Mouse (Mus musculus) cortical plate, adult 2 months (tissue): ENCODE data around the gene Cc2d2a. TPM values are rescaled to one million over a fixed set of nuclear protein-coding genes. Genes with fewer than 3 reads are reported as not detected.

Source experiments
- H3K27ac ChIP-seq: fragments of 200-500 bp; 2 replicates; pipeline ENCODE4 v1.5.1; 2012; ENCODE audit warnings: low read length, control low read depth, inconsistent platforms; ENCODE audit not compliant: insufficient read depth
- H3K4me1 ChIP-seq: fragments of 200-500 bp; 2 replicates; pipeline ENCODE4 v1.6.1; 2011; ENCODE audit warnings: low read length; ENCODE audit not compliant: control insufficient read depth, insufficient read depth
- H3K4me3 ChIP-seq: fragments of 200-500 bp; 2 replicates; pipeline ENCODE4 v1.5.1; 2011; ENCODE audit warnings: mild to moderate bottlenecking, low read length, control low read depth; ENCODE audit not compliant: insufficient read depth
- CTCF ChIP-seq: fragments of 200-500 bp; IDR thresholded peaks from 2 replicates; pipeline ENCODE4 v1.5.1; 2011; ENCODE audit warnings: mild to moderate bottlenecking, control low read depth, low read length; ENCODE audit not compliant: insufficient read depth; ENCODE audit errors: extremely low read depth
- POLR2A ChIP-seq: fragments of 200-500 bp; IDR thresholded peaks from 2 replicates; pipeline ENCODE4 v1.6.1; 2011; ENCODE audit warnings: mild to moderate bottlenecking, low read length, control low read depth; ENCODE audit not compliant: insufficient read depth; ENCODE audit errors: extremely low read depth
- polyA plus RNA-seq: library from polyadenylated mRNA; depleted of rRNA; stranded (reverse); fragments of >200 nt; gene quantifications from 2 replicates; pipeline ENCODE4 v1.2.3, GENCODE M21; 2012

Gene Cc2d2a
- polyA plus RNA-seq, 1 experiment: 16.3 TPM

GRCm38 (mm10) chr5:43663531-43663930, 1.4 kb downstream of the Cc2d2a start:
- TF ChIP-seq POLR2A: no peak
- TF ChIP-seq CTCF: no peak
- Histone ChIP-seq H3K4me3 (peak overlapping the region; percentile 68; the same call in 1 of the 2 replicates), H3K27ac (no peak overlapping the region), H3K4me1 (peaks cover 3% of the 10 kb centered on the region; the same call in 1 of the 2 replicates)

GRCm38 (mm10) chr5:43665144-43665543, 3.0 kb downstream of the Cc2d2a start:
- peaks cover 3% of the 10 kb centered on the region; the same call in 1 of the 2 replicates for H3K4me1 ChIP-seq
- no peak overlapping the region for H3K27ac ChIP-seq
- TF ChIP-seq CTCF (no peak), POLR2A (no peak)
- H3K4me3 ChIP-seq: 0 out of 2 replicates have a peak overlapping the region, but pooled peaks have one; percentile 10

GRCm38 (mm10) chr5:43669118-43669645, 7.0 kb downstream of the Cc2d2a start:
- no peak overlapping the region for H3K27ac ChIP-seq
- no peak overlapping the region for H3K4me3 ChIP-seq
- TF ChIP-seq POLR2A (no peak), CTCF (no peak)
- peaks cover 3% of the 10 kb centered on the region; the same call in 1 of the 2 replicates for H3K4me1 ChIP-seq

- Histone ChIP-seq H3K27ac (peak overlapping the region; percentile 90), H3K4me3 (peak overlapping the region; percentile 64), H3K4me1 (peaks cover 3% of the 10 kb centered on the region; the same call in 1 of the 2 replicates)
- TF ChIP-seq CTCF (peak; percentile 71), POLR2A (no peak; the same call in 1 of the 2 replicates)
Measured at GRCm38 (mm10) chr5:43672177-43672911, 10.2 kb downstream of the Cc2d2a start.

GRCm38 (mm10) chr5:43673083-43673482, 10.9 kb downstream of the Cc2d2a start:
- Histone ChIP-seq H3K4me1 (peaks cover 3% of the 10 kb centered on the region; the same call in 1 of the 2 replicates), H3K27ac (no peak overlapping the region), H3K4me3 (peak overlapping the region; percentile 64)
- TF ChIP-seq POLR2A: no peak
- TF ChIP-seq CTCF: no peak

- H3K27ac ChIP-seq: no peak overlapping the region
- TF ChIP-seq POLR2A: no peak
- no peak overlapping the region for H3K4me3 ChIP-seq
- H3K4me1 ChIP-seq: no peaks in the 10 kb centered on the region
Measured at GRCm38 (mm10) chr5:43685466-43685865, 23.3 kb downstream of the Cc2d2a start.

- Histone ChIP-seq H3K4me1 (no peaks in the 10 kb centered on the region), H3K4me3 (no peak overlapping the region), H3K27ac (no peak overlapping the region)
- TF ChIP-seq CTCF: no peak
- no peak for TF ChIP-seq POLR2A
Measured at GRCm38 (mm10) chr5:43692489-43692888, 30.3 kb downstream of the Cc2d2a start.

- no peaks in the 10 kb centered on the region for H3K4me1 ChIP-seq
- TF ChIP-seq CTCF: no peak
- TF ChIP-seq POLR2A: no peak
- H3K27ac ChIP-seq: no peak overlapping the region
- no peak overlapping the region for H3K4me3 ChIP-seq
Measured at GRCm38 (mm10) chr5:43697133-43697532, 35.0 kb downstream of the Cc2d2a start.

- no peak overlapping the region for H3K4me3 ChIP-seq
- no peak overlapping the region for H3K27ac ChIP-seq
- TF ChIP-seq CTCF (no peak), POLR2A (no peak)
- no peaks in the 10 kb centered on the region for H3K4me1 ChIP-seq
Measured at GRCm38 (mm10) chr5:43699240-43699639, 37.1 kb downstream of the Cc2d2a start.
